Mouse (Mus musculus) CH12.LX (cell line): ENCODE measurements at regions not wholly inside any gene's neighbourhood (a gene's known extent, or its start where the extent isn't known, plus 50 kb on each side); places are given as distances from the start of the nearest gene placed in this dataset.

ENCODE experiments used
- DNase-seq: peaks from one replicate; pipeline ENCODE4 v3.0.0-alpha.2; 2013; ENCODE audit errors: extremely low read depth
- H3K27ac ChIP-seq: 2 replicates; pipeline ENCODE4 v1.5.1; 2012; ENCODE audit warnings: low read depth, mild to moderate bottlenecking, control low read depth, moderate library complexity; ENCODE audit not compliant: insufficient read depth
- H3K27me3 ChIP-seq: replicated peaks from 2 replicates; pipeline ENCODE3; 2012; ENCODE audit warnings: inconsistent platforms
- H3K36me3 ChIP-seq, 2 experiments: replicated peaks in 1 of 2; 2 replicates each; pipeline versions ENCODE3 to v1.6.1; 2012; ENCODE audit warnings: inconsistent platforms in 1 of 2, low read length in 1 of 2, mild to moderate bottlenecking in 1 of 2, mixed read lengths in 1 of 2, moderate library complexity in 1 of 2; ENCODE audit not compliant: control insufficient read depth in 1 of 2, insufficient read depth in 1 of 2
- H3K4me1 ChIP-seq, 2 experiments: 2 replicates each; pipeline ENCODE4 v1.6.1; 2012; ENCODE audit warnings: inconsistent platforms in 1 of 2, moderate library complexity in 1 of 2; ENCODE audit not compliant: insufficient read depth in 2 of 2, control insufficient read depth in 1 of 2
- H3K4me2 ChIP-seq: 2 replicates; pipeline ENCODE4 v1.6.1; 2012; ENCODE audit warnings: low read depth, mild to moderate bottlenecking, control low read depth; ENCODE audit not compliant: poor library complexity, insufficient read depth, severe bottlenecking
- H3K4me3 ChIP-seq, 3 experiments: fragments of 150-350 bp in 1 of 3; sonication (generic) in 1 of 3; replicated peaks in 1 of 3; 2 replicates each; pipeline versions ENCODE3 to v1.5.1; 2011 to 2012; ENCODE audit warnings: low read depth in 2 of 3, low read length in 2 of 3, mild to moderate bottlenecking in 2 of 3, moderate library complexity in 2 of 3, control low read depth in 1 of 3, improper control_type of control experiment in 1 of 3, inconsistent platforms in 1 of 3, mixed read lengths in 1 of 3; ENCODE audit not compliant: poor library complexity in 1 of 3
- H3K79me2 ChIP-seq: replicated peaks from 2 replicates; pipeline ENCODE4 v1.6.1; 2012; ENCODE audit warnings: mild to moderate bottlenecking, moderate library complexity; ENCODE audit not compliant: control insufficient read depth, poor library complexity, insufficient read depth, severe bottlenecking; ENCODE audit errors: extremely low read depth
- H3K9ac ChIP-seq: 2 replicates; pipeline ENCODE4 v1.6.1; 2012; ENCODE audit warnings: low read depth, mild to moderate bottlenecking, control low read depth, moderate library complexity; ENCODE audit not compliant: insufficient read depth
- H3K9me3 ChIP-seq: replicated peaks from 2 replicates; pipeline ENCODE3; 2012; ENCODE audit warnings: low read length, inconsistent platforms, mixed read lengths
- BHLHE40 ChIP-seq: IDR thresholded peaks from 2 replicates; pipeline ENCODE4 v1.6.1; 2011; ENCODE audit warnings: mild to moderate bottlenecking, low read depth, low read length, improper control_type of control experiment
- CTCF ChIP-seq, 2 experiments: IDR thresholded peaks in 1 of 2; conservative IDR thresholded peaks in 1 of 2; 2 replicates each; pipeline ENCODE4 v1.5.1; 2011 to 2012; ENCODE audit warnings: low read depth in 2 of 2, low read length in 2 of 2, improper control_type of control experiment in 1 of 2, inconsistent platforms in 1 of 2, mild to moderate bottlenecking in 1 of 2, moderate library complexity in 1 of 2
- E2F4 ChIP-seq: IDR thresholded peaks from 2 replicates; pipeline ENCODE4 v1.6.1; 2011; ENCODE audit warnings: low read depth, low read length, improper control_type of control experiment; ENCODE audit not compliant: insufficient replicate concordance
- ETS1 ChIP-seq: conservative IDR thresholded peaks from 2 replicates; pipeline ENCODE4 v1.6.1; 2012; ENCODE audit warnings: low read depth, mild to moderate bottlenecking, inconsistent platforms, low read length, improper control_type of control experiment, moderate library complexity
- IRF4 ChIP-seq: IDR thresholded peaks from 2 replicates; pipeline ENCODE4 v1.6.1; 2014; ENCODE audit warnings: low read depth, mild to moderate bottlenecking, inconsistent platforms, low read length, improper control_type of control experiment
- JUND ChIP-seq: conservative IDR thresholded peaks from 2 replicates; pipeline ENCODE4 v1.6.1; 2011; ENCODE audit warnings: low read depth, low read length, improper control_type of control experiment
- MAFK ChIP-seq: IDR thresholded peaks from 2 replicates; pipeline ENCODE4 v1.6.1; 2011; ENCODE audit warnings: low read length, improper control_type of control experiment; ENCODE audit not compliant: insufficient replicate concordance
- NELFE ChIP-seq: IDR thresholded peaks from 2 replicates; pipeline ENCODE4 v1.6.1; 2011; ENCODE audit warnings: low read depth, low read length, improper control_type of control experiment
- POLR2AphosphoS2 ChIP-seq: IDR thresholded peaks from 2 replicates; pipeline ENCODE4 v1.6.1; 2011; ENCODE audit warnings: low read depth, low read length, improper control_type of control experiment
- RAD21 ChIP-seq: IDR thresholded peaks from 2 replicates; pipeline ENCODE4 v1.6.1; 2011; ENCODE audit warnings: low read depth, mild to moderate bottlenecking, low read length, improper control_type of control experiment, moderate library complexity
- RCOR1 ChIP-seq: conservative IDR thresholded peaks from 2 replicates; pipeline ENCODE4 v1.6.1; 2012; ENCODE audit warnings: low read depth, mild to moderate bottlenecking, inconsistent platforms, low read length, improper control_type of control experiment
- SIN3A ChIP-seq: IDR thresholded peaks from 2 replicates; pipeline ENCODE4 v1.6.1; 2012; ENCODE audit warnings: low read length, improper control_type of control experiment, inconsistent platforms
- ZKSCAN1 ChIP-seq: IDR thresholded peaks from 2 replicates; pipeline ENCODE4 v1.6.1; 2012; ENCODE audit warnings: low read depth, inconsistent platforms, low read length, improper control_type of control experiment, borderline replicate concordance
- ZNF384 ChIP-seq: IDR thresholded peaks from 2 replicates; pipeline ENCODE4 v1.6.1; 2012; ENCODE audit warnings: low read depth, low read length, improper control_type of control experiment, inconsistent platforms
- dilution Hi-C: fragments of 300-500 bp; cut with MboI; formaldehyde crosslinking; loops from 2 replicates; pipeline ENCODE4 v1.14.3; 2020; ENCODE audit warnings: low sequenced_read_pairs; ENCODE audit not compliant: extremely low pct_unique_long_range_greater_than_20kb, extremely low pct_ligation_motif_present
- in situ Hi-C: fragments of 300-500 bp; cut with MboI; formaldehyde crosslinking; loops from 3 replicates; pipeline ENCODE4 v1.14.3; 2019; ENCODE audit warnings: low sequenced_read_pairs, low pct_ligation_motif_present, low pct_unique_long_range_greater_than_20kb, mixed read lengths

DNA sequence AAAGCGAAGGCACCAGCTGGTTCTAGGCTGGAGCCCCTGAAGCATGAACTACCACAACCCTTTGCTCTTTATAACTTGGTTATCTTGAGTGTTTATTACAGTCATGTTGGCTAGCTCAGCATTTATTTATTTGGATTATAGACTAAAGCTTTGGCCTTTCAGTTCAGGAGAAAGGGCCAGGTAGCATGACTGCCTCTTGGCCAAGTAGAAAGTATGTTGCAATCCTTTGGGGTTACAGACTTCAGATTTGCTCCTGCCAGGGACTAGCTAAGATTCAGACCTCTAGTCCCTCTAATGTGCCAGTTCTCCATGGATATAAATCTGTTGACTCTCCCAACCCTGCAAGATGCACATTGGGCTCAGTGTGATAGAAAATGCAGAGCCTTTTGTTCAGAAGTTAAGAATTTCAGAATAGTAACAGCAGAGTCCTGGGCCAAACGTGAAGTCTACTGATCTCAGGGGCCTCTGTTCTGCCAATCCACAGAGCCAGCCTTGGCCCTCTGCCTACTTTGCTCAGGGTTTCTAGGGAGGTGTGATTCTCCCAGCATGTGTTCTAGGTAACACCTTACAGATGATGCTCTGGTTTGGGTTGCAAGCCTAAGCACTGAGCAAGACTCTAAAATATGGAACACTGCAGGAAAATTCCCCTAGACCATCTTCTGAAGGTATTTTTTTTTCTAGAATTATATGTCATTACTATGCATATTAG is 218.2 kb downstream of the Eipr1 start:
- no peaks in the 10 kb centered on the region for H3K79me2 ChIP-seq
- no peak for TF ChIP-seq JUND
- no peak for TF ChIP-seq ZKSCAN1
- no peak for TF ChIP-seq E2F4
- no peak for TF ChIP-seq ETS1
- TF ChIP-seq RCOR1, result no peak
- no peak for TF ChIP-seq MAFK
- no peak for TF ChIP-seq POLR2AphosphoS2
- TF ChIP-seq ZNF384, result no peak
- no peak for TF ChIP-seq SIN3A
- no peak for TF ChIP-seq IRF4
- TF ChIP-seq, all 38 proteins: peak for 0
- in situ Hi-C loops (no loop called here), dilution Hi-C loops (no loop called here)
- H3K4me2 ChIP-seq, result no peak overlapping the region
- no peaks in the 10 kb centered on the region for H3K36me3 ChIP-seq
- H3K9me3 ChIP-seq, result peaks cover 3% of the 10 kb centered on the region
- H3K4me3 ChIP-seq, result no peak overlapping the region
- H3K27me3 ChIP-seq, result no peaks in the 10 kb centered on the region
- no peak overlapping the region for H3K9ac ChIP-seq
- DNase-seq, result no peak
- no peak overlapping the region for H3K27ac ChIP-seq
- H3K4me1 ChIP-seq, result no peaks in the 10 kb centered on the region

DNA sequence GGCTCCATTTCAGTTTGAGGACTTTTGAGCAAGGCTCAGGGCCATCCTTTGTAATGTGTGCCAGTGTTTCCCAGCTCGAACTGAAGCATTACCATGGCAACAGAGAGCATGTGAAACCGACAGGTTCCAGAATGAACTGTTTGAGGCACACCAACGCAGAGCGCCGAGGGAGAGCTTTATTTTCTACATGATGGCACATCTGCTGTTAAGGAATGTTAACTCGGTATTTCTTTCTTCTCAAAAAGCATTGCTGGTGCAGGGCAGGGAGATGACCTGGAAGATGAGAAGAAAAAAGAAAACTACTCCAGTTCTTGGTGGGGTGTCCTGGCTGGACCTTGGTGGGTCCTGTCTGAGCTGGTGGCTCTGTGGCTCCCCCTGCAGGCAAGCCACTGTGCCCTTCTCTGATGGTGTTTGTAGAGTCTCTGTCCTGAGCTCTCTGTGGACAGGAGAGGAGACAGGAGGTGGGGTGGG is 223.0 kb downstream of the Eipr1 start:
- H3K9ac ChIP-seq, result no peak overlapping the region
- H3K27me3 ChIP-seq, result no peaks in the 10 kb centered on the region
- no peak overlapping the region for H3K27ac ChIP-seq
- TF ChIP-seq RAD21 (peak; percentile 9; the same call in 1 of the 2 replicates), ETS1 (no peak), NELFE (no peak), MAFK (no peak), CTCF (conservative IDR thresholded peaks at IDR 0.05 in 1 of 2, IDR thresholded peaks at IDR 0.05 in 1 of 2; ENCODE audit: low read depth in 2 of 2, low read length in 2 of 2) (peak in 1 of 2 experiments; percentile 42; a peak in 2 of 4 replicates), IRF4 (no peak), BHLHE40 (no peak)
- peaks cover 3% of the 10 kb centered on the region for H3K9me3 ChIP-seq
- no peak overlapping the region for H3K4me3 ChIP-seq
- H3K79me2 ChIP-seq, result no peaks in the 10 kb centered on the region
- H3K4me1 ChIP-seq, result no peaks in the 10 kb centered on the region
- in situ Hi-C loops, result no loop called here
- DNase-seq, result no peak
- no peak overlapping the region for H3K4me2 ChIP-seq
- dilution Hi-C loops, result no loop called here
- H3K36me3 ChIP-seq, result no peaks in the 10 kb centered on the region
